Mouse (Mus musculus) cerebellum, postnatal 14 days (tissue): ENCODE data around the gene Insl6.
A peak's percentile ranks its signal among the peaks of the same experiment; 100 is the strongest.

Source experiments
- DNase-seq, 2 experiments: peaks; one replicate each; pipeline ENCODE4 v3.0.0; 2021; ENCODE audit warnings: mixed read lengths in 2 of 2

Insl6 gene

GRCm38 (mm10) chr19:29325053-29325851, at the start of gene Insl6:
Gene Insl6 (minus strand): TSS chr19:29325356.
- DNase-seq = peak; percentile 63 to 67

GRCm38 (mm10) chr19:29374947-29375346, 49.8 kb upstream of the Insl6 start:
- no peak for DNase-seq

GRCm38 (mm10) chr19:29373438-29373837, 48.3 kb upstream of the Insl6 start:
- DNase-seq = no peak

- DNase-seq = no peak
Measured at GRCm38 (mm10) chr19:29372621-29373020, 47.5 kb upstream of the Insl6 start.

- no peak for DNase-seq
Measured at GRCm38 (mm10) chr19:29372138-29372537, 47.0 kb upstream of the Insl6 start.

GRCm38 (mm10) chr19:29371284-29372081, 46.3 kb upstream of the Insl6 start:
- no peak for DNase-seq

- DNase-seq = no peak
Measured at GRCm38 (mm10) chr19:29370545-29371283, 45.6 kb upstream of the Insl6 start.

- no peak for DNase-seq
Measured at GRCm38 (mm10) chr19:29370112-29370511, 45.0 kb upstream of the Insl6 start.

GRCm38 (mm10) chr19:29368671-29369309, 43.6 kb upstream of the Insl6 start:
- no peak for DNase-seq

- DNase-seq = no peak
Measured at GRCm38 (mm10) chr19:29368041-29368440, 42.9 kb upstream of the Insl6 start.

- DNase-seq = peak; percentile 67 to 68
Measured at GRCm38 (mm10) chr19:29366969-29367622, 41.9 kb upstream of the Insl6 start, which contains the start of the genes Plgrkt and Cd274. Gene Plgrkt (minus strand): TSS chr19:29367390. Gene Cd274 (plus strand): TSS chr19:29367455.

GRCm38 (mm10) chr19:29366226-29366968, 41.2 kb upstream of the Insl6 start:
- no peak for DNase-seq

GRCm38 (mm10) chr19:29365105-29365504, 39.9 kb upstream of the Insl6 start:
- peak in 1 of 2 experiments; percentile 19 for DNase-seq

- no peak for DNase-seq
Measured at GRCm38 (mm10) chr19:29364076-29364475, 38.9 kb upstream of the Insl6 start.

- DNase-seq = no peak
Measured at GRCm38 (mm10) chr19:29363557-29363956, 38.4 kb upstream of the Insl6 start.

- DNase-seq = no peak
Measured at GRCm38 (mm10) chr19:29362173-29362930, 37.2 kb upstream of the Insl6 start.

GRCm38 (mm10) chr19:29361468-29362130, 36.4 kb upstream of the Insl6 start:
- peak; percentile 90 to 92 for DNase-seq

GRCm38 (mm10) chr19:29360251-29360650, 35.1 kb upstream of the Insl6 start:
- DNase-seq = no peak

- no peak for DNase-seq
Measured at GRCm38 (mm10) chr19:29356281-29356680, 31.1 kb upstream of the Insl6 start.
